Mouse (Mus musculus) CH12.LX (cell line): ENCODE data around the gene Pde3a.

Experiments used
- ELF1 ChIP-seq: IDR thresholded peaks from 2 replicates; pipeline ENCODE4 v1.6.1; 2014; ENCODE audit warnings: low read depth, mild to moderate bottlenecking, inconsistent platforms, low read length, improper control_type of control experiment
- POLR2A ChIP-seq: IDR thresholded peaks from 2 replicates; pipeline ENCODE4 v1.6.1; 2011; ENCODE audit warnings: low read depth, mild to moderate bottlenecking, improper control_type of control experiment, low read length
- TBP ChIP-seq: conservative IDR thresholded peaks from 2 replicates; pipeline ENCODE4 v1.6.1; 2011; ENCODE audit warnings: low read depth, low read length, improper control_type of control experiment

DNA sequence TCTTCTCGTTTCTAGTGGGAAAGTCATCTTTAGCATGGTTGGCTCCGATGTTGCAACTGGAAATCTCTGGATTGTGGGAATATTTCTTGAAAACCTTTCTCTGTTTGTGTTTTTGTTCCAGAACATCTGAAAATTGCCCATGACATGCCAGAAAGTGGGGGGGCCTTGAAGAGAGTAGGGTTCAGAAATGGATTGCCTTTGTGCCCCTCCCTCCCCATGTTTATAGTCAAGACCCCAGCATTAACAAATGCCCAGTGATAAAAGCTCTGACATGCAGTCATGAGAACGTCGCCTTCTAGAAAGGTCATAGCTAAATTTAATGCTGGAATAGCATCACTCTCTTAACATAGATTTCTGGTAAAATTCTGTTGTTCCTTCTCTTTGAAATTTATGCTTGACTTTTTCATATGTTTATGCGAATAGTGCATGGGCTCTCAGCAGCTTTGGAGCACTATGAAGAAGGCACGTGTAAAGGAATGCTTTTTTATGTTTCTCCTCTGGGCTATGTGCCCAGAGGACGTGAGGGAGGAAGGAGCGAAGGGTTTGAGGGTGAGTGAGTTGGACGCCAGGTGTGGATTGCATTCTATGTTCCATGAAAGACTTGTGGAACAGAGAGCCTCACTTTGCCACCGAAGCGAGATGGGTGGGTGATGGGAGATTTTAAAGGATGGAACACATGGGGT, 19.0 kb downstream of the Pde3a start:
- TF ChIP-seq TBP: no peak
- no peak for TF ChIP-seq POLR2A
- no peak for TF ChIP-seq ELF1
